Mouse (Mus musculus) CH12.LX (cell line): ENCODE data around the gene Cfap58. TPM values are rescaled to one million over a fixed set of nuclear protein-coding genes. Genes with fewer than 3 reads are reported as not detected.

Source experiments
- DNase-seq: peaks from one replicate; pipeline ENCODE4 v3.0.0-alpha.2; 2013; ENCODE audit errors: extremely low read depth
- H3K27ac ChIP-seq: 2 replicates; pipeline ENCODE4 v1.5.1; 2012; ENCODE audit warnings: low read depth, mild to moderate bottlenecking, control low read depth, moderate library complexity; ENCODE audit not compliant: insufficient read depth
- H3K27me3 ChIP-seq: replicated peaks from 2 replicates; pipeline ENCODE3; 2012; ENCODE audit warnings: inconsistent platforms
- H3K36me3 ChIP-seq, 2 experiments: replicated peaks in 1 of 2; 2 replicates each; pipeline versions ENCODE3 to v1.6.1; 2012; ENCODE audit warnings: inconsistent platforms in 1 of 2, low read length in 1 of 2, mild to moderate bottlenecking in 1 of 2, mixed read lengths in 1 of 2, moderate library complexity in 1 of 2; ENCODE audit not compliant: control insufficient read depth in 1 of 2, insufficient read depth in 1 of 2
- H3K4me1 ChIP-seq, 2 experiments: 2 replicates each; pipeline ENCODE4 v1.6.1; 2012; ENCODE audit warnings: inconsistent platforms in 1 of 2, moderate library complexity in 1 of 2; ENCODE audit not compliant: insufficient read depth in 2 of 2, control insufficient read depth in 1 of 2
- H3K4me2 ChIP-seq: 2 replicates; pipeline ENCODE4 v1.6.1; 2012; ENCODE audit warnings: low read depth, mild to moderate bottlenecking, control low read depth; ENCODE audit not compliant: poor library complexity, insufficient read depth, severe bottlenecking
- H3K4me3 ChIP-seq, 3 experiments: fragments of 150-350 bp in 1 of 3; sonication (generic) in 1 of 3; replicated peaks in 1 of 3; 2 replicates each; pipeline versions ENCODE3 to v1.5.1; 2011 to 2012; ENCODE audit warnings: low read depth in 2 of 3, low read length in 2 of 3, mild to moderate bottlenecking in 2 of 3, moderate library complexity in 2 of 3, control low read depth in 1 of 3, improper control_type of control experiment in 1 of 3, inconsistent platforms in 1 of 3, mixed read lengths in 1 of 3; ENCODE audit not compliant: poor library complexity in 1 of 3
- H3K79me2 ChIP-seq: replicated peaks from 2 replicates; pipeline ENCODE4 v1.6.1; 2012; ENCODE audit warnings: mild to moderate bottlenecking, moderate library complexity; ENCODE audit not compliant: control insufficient read depth, poor library complexity, insufficient read depth, severe bottlenecking; ENCODE audit errors: extremely low read depth
- H3K9ac ChIP-seq: 2 replicates; pipeline ENCODE4 v1.6.1; 2012; ENCODE audit warnings: low read depth, mild to moderate bottlenecking, control low read depth, moderate library complexity; ENCODE audit not compliant: insufficient read depth
- H3K9me3 ChIP-seq: replicated peaks from 2 replicates; pipeline ENCODE3; 2012; ENCODE audit warnings: low read length, inconsistent platforms, mixed read lengths
- E2F4 ChIP-seq: IDR thresholded peaks from 2 replicates; pipeline ENCODE4 v1.6.1; 2011; ENCODE audit warnings: low read depth, low read length, improper control_type of control experiment; ENCODE audit not compliant: insufficient replicate concordance
- ETS1 ChIP-seq: conservative IDR thresholded peaks from 2 replicates; pipeline ENCODE4 v1.6.1; 2012; ENCODE audit warnings: low read depth, mild to moderate bottlenecking, inconsistent platforms, low read length, improper control_type of control experiment, moderate library complexity
- JUN ChIP-seq: IDR thresholded peaks from 2 replicates; pipeline ENCODE4 v1.6.1; 2011; ENCODE audit warnings: low read depth, mild to moderate bottlenecking, low read length, improper control_type of control experiment, moderate library complexity; ENCODE audit not compliant: insufficient read depth
- KAT2A ChIP-seq: IDR thresholded peaks from 2 replicates; pipeline ENCODE4 v1.6.1; 2012; ENCODE audit warnings: low read length, improper control_type of control experiment, inconsistent platforms; ENCODE audit not compliant: insufficient replicate concordance
- MAFK ChIP-seq: IDR thresholded peaks from 2 replicates; pipeline ENCODE4 v1.6.1; 2011; ENCODE audit warnings: low read length, improper control_type of control experiment; ENCODE audit not compliant: insufficient replicate concordance
- MAZ ChIP-seq: IDR thresholded peaks from 2 replicates; pipeline ENCODE4 v1.6.1; 2012; ENCODE audit warnings: low read depth, mild to moderate bottlenecking, inconsistent platforms, low read length, improper control_type of control experiment, moderate library complexity
- MEF2A ChIP-seq: IDR thresholded peaks from 2 replicates; pipeline ENCODE4 v1.6.1; 2014; ENCODE audit warnings: low read depth, mild to moderate bottlenecking, inconsistent platforms, low read length, improper control_type of control experiment, borderline replicate concordance
- MXI1 ChIP-seq: IDR thresholded peaks from 2 replicates; pipeline ENCODE4 v1.6.1; 2011; ENCODE audit warnings: mild to moderate bottlenecking, low read depth, low read length, improper control_type of control experiment
- PAX5 ChIP-seq: IDR thresholded peaks from 2 replicates; pipeline ENCODE4 v1.6.1; 2012; ENCODE audit warnings: low read length, inconsistent platforms, mixed read lengths
- POLR2A ChIP-seq: IDR thresholded peaks from 2 replicates; pipeline ENCODE4 v1.6.1; 2011; ENCODE audit warnings: low read depth, mild to moderate bottlenecking, improper control_type of control experiment, low read length
- POLR2AphosphoS2 ChIP-seq: IDR thresholded peaks from 2 replicates; pipeline ENCODE4 v1.6.1; 2011; ENCODE audit warnings: low read depth, low read length, improper control_type of control experiment
- RAD21 ChIP-seq: IDR thresholded peaks from 2 replicates; pipeline ENCODE4 v1.6.1; 2011; ENCODE audit warnings: low read depth, mild to moderate bottlenecking, low read length, improper control_type of control experiment, moderate library complexity
- RCOR1 ChIP-seq: conservative IDR thresholded peaks from 2 replicates; pipeline ENCODE4 v1.6.1; 2012; ENCODE audit warnings: low read depth, mild to moderate bottlenecking, inconsistent platforms, low read length, improper control_type of control experiment
- SMC3 ChIP-seq: IDR thresholded peaks from 2 replicates; pipeline ENCODE4 v1.6.1; 2011; ENCODE audit warnings: low read depth, low read length, improper control_type of control experiment
- TBP ChIP-seq: conservative IDR thresholded peaks from 2 replicates; pipeline ENCODE4 v1.6.1; 2011; ENCODE audit warnings: low read depth, low read length, improper control_type of control experiment
- TCF12 ChIP-seq: IDR thresholded peaks from 2 replicates; pipeline ENCODE4 v1.6.1; 2014; ENCODE audit warnings: low read depth, mild to moderate bottlenecking, inconsistent platforms, low read length, improper control_type of control experiment
- UBTF ChIP-seq: IDR thresholded peaks from 2 replicates; pipeline ENCODE4 v1.6.1; 2012; ENCODE audit warnings: low read depth, mild to moderate bottlenecking, inconsistent platforms, low read length, improper control_type of control experiment, moderate library complexity
- USF1 ChIP-seq: IDR thresholded peaks from 2 replicates; pipeline ENCODE4 v1.6.1; 2014; ENCODE audit warnings: low read depth, mild to moderate bottlenecking, inconsistent platforms, low read length, improper control_type of control experiment
- ZKSCAN1 ChIP-seq: IDR thresholded peaks from 2 replicates; pipeline ENCODE4 v1.6.1; 2012; ENCODE audit warnings: low read depth, inconsistent platforms, low read length, improper control_type of control experiment, borderline replicate concordance
- ZMIZ1 ChIP-seq: IDR thresholded peaks from 2 replicates; pipeline ENCODE4 v1.6.1; 2012; ENCODE audit warnings: low read depth, mild to moderate bottlenecking, inconsistent platforms, low read length, improper control_type of control experiment
- dilution Hi-C: fragments of 300-500 bp; cut with MboI; formaldehyde crosslinking; loops from 2 replicates; pipeline ENCODE4 v1.14.3; 2020; ENCODE audit warnings: low sequenced_read_pairs; ENCODE audit not compliant: extremely low pct_unique_long_range_greater_than_20kb, extremely low pct_ligation_motif_present
- in situ Hi-C: fragments of 300-500 bp; cut with MboI; formaldehyde crosslinking; loops from 3 replicates; pipeline ENCODE4 v1.14.3; 2019; ENCODE audit warnings: low sequenced_read_pairs, low pct_ligation_motif_present, low pct_unique_long_range_greater_than_20kb, mixed read lengths
- polyA plus RNA-seq: library from polyadenylated mRNA; unstranded; fragments of >175 nt; gene quantifications from 2 replicates; pipeline ENCODE4 v1.2.1, GENCODE M21; 2012; ENCODE audit warnings: low read depth; ENCODE audit not compliant: insufficient read length
- total RNA-seq, 2 experiments: library from RNA; depleted of rRNA; stranded (reverse); fragments of 300-350 nt in 1 of 2; fragments of >200 nt in 1 of 2; gene quantifications; 2 replicates each; pipeline ENCODE4 v1.2.3; 2012 to 2014

Gene Cfap58
- total and polyA plus RNA-seq, 3 experiments = 0.13 to 0.27 TPM; not detected in 1

- Histone ChIP-seq H3K9me3 (no peaks in the 10 kb centered on the region), H3K4me2 (no peak overlapping the region), H3K4me1 (peaks cover 8 to 38% of the 10 kb centered on the region in 2 experiments), H3K79me2 (no peaks in the 10 kb centered on the region), H3K36me3 (peaks cover 12 to 37% of the 10 kb centered on the region in 2 experiments), H3K9ac (no peak overlapping the region), H3K27me3 (no peaks in the 10 kb centered on the region), H3K4me3 (no peak overlapping the region), H3K27ac (no peak overlapping the region)
- in situ Hi-C loops = no loop called here
- no peak for DNase-seq
- dilution Hi-C loops = no loop called here
- TF ChIP-seq TBP (no peak), RCOR1 (no peak), JUN (no peak), ETS1 (no peak), E2F4 (no peak), UBTF (no peak), POLR2A (no peak), MEF2A (no peak), MAZ (no peak), ZKSCAN1 (no peak), POLR2AphosphoS2 (no peak), MAFK (no peak), KAT2A (no peak), MXI1 (no peak), PAX5 (no peak)
These were observed 46.9 kb upstream of the Cfap58 start for GRCm38 (mm10) chr19:47890489-47891130.

GRCm38 (mm10) chr19:47891562-47892312 is 45.7 kb upstream of the Cfap58 start:
- H3K27me3 ChIP-seq = no peaks in the 10 kb centered on the region
- H3K4me1 ChIP-seq = peaks cover 8 to 36% of the 10 kb centered on the region in 2 experiments
- no peak overlapping the region for H3K27ac ChIP-seq
- no peak for DNase-seq
- TF ChIP-seq ETS1 = no peak
- no peak for TF ChIP-seq MXI1
- TF ChIP-seq TCF12 = no peak
- no peak for TF ChIP-seq RCOR1
- TF ChIP-seq MAZ = no peak
- TF ChIP-seq SMC3 = no peak
- TF ChIP-seq RAD21 = no peak
- TF ChIP-seq JUN = no peak
- no peak for TF ChIP-seq ZMIZ1
- TF ChIP-seq MEF2A = no peak
- TF ChIP-seq USF1 = no peak
- dilution Hi-C loops (no loop called here), in situ Hi-C loops (no loop called here)
- H3K9ac ChIP-seq = no peak overlapping the region
- H3K4me3 ChIP-seq = no peak overlapping the region
- no peaks in the 10 kb centered on the region for H3K79me2 ChIP-seq
- peaks cover 23 to 48% of the 10 kb centered on the region in 2 experiments for H3K36me3 ChIP-seq
- no peaks in the 10 kb centered on the region for H3K9me3 ChIP-seq
- H3K4me2 ChIP-seq = no peak overlapping the region
